Mouse (Mus musculus) midbrain, embryonic 12.5 days (tissue): ENCODE measurements at regions not wholly inside any gene's neighbourhood (a gene's known extent, or its start where the extent isn't known, plus 50 kb on each side); places are given as distances from the start of the nearest gene placed in this dataset.

ENCODE experiments used
- ATAC-seq: fragments of 200-750 bp; cut with Nextera tagmentation; 2 replicates; pipeline ENCODE4 v1.8.0; 2017; ENCODE audit warnings: low read depth, moderate TSS enrichment, moderate library complexity; ENCODE audit not compliant: low FRiP score
- H3K27ac ChIP-seq: fragments of 300-500 bp; sonication (generic); replicated peaks from 2 replicates; pipeline ENCODE4 v1.5.1; 2016; ENCODE audit warnings: mild to moderate bottlenecking
- H3K27me3 ChIP-seq: fragments of 300-500 bp; sonication (generic); 2 replicates; pipeline ENCODE4 v1.6.1; 2016; ENCODE audit warnings: mild to moderate bottlenecking
- H3K36me3 ChIP-seq: fragments of 300-500 bp; sonication (generic); 2 replicates; pipeline ENCODE4 v1.6.1; 2016
- H3K4me1 ChIP-seq: fragments of 300-500 bp; sonication (generic); 2 replicates; pipeline ENCODE4 v1.6.1; 2016
- H3K4me2 ChIP-seq: fragments of 300-500 bp; sonication (generic); replicated peaks from 2 replicates; pipeline ENCODE4 v1.6.1; 2016; ENCODE audit warnings: mild to moderate bottlenecking, moderate library complexity
- H3K4me3 ChIP-seq: fragments of 300-500 bp; sonication (generic); 2 replicates; pipeline ENCODE4 v1.5.1; 2016; ENCODE audit warnings: mild to moderate bottlenecking
- H3K9ac ChIP-seq: fragments of 300-500 bp; sonication (generic); replicated peaks from 2 replicates; pipeline ENCODE4 v1.6.1; 2016; ENCODE audit warnings: mild to moderate bottlenecking, moderate library complexity
- H3K9me3 ChIP-seq: fragments of 300-500 bp; sonication (generic); 2 replicates; pipeline ENCODE4 v1.6.1; 2016; ENCODE audit warnings: mild to moderate bottlenecking
- WGBS: fragments of 180-500 bp; shearing (Covaris S2); methylation state at CpG from one replicate; pipeline ENCODE4 v1.1.7; 2016; 5-methylcytosine and 5-hydroxymethylcytosine counted together

- Histone ChIP-seq H3K9me3 (no peaks in the 10 kb centered on the region), H3K36me3 (no peaks in the 10 kb centered on the region), H3K9ac (no peak overlapping the region), H3K4me1 (no peaks in the 10 kb centered on the region), H3K4me2 (no peak overlapping the region), H3K27me3 (no peaks in the 10 kb centered on the region), H3K4me3 (no peak overlapping the region), H3K27ac (no peak overlapping the region)
- no peak for ATAC-seq
- WGBS: 42% methylated on average over 4 of the region's 4 CpGs
These were observed 84.7 kb downstream of the Trim52 start for GRCm38 (mm10) chr14:106190721-106191120.

DNA sequence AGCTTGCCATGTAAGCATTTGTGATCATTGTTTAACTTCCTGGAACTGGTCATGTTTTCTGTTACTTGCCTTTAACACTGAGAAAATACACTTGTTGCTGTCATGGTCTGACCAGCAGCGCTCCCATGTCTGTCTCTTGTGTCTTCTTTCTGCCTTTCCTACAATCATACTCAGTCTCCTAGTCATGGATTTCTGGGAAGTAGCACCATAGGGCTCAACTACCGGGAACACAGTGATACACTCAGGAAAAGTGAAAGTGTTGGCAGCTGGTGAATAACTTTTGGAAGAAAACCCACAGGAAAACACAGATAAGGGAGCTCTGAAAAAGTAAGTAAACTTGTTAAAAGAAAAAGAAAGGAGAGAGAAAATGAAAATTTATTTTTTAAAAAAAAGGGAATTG, 87.6 kb downstream of the Trim52 start:
- WGBS: 84% methylated on average over 2 of the region's 2 CpGs
- H3K4me2 ChIP-seq: no peak overlapping the region
- ATAC-seq: no peak

GRCm38 (mm10) chr14:106194104-106194503, 88.1 kb downstream of the Trim52 start:
- Histone ChIP-seq H3K27me3 (no peaks in the 10 kb centered on the region), H3K4me1 (no peaks in the 10 kb centered on the region), H3K9me3 (no peaks in the 10 kb centered on the region), H3K4me3 (no peak overlapping the region), H3K4me2 (no peak overlapping the region), H3K27ac (no peak overlapping the region), H3K36me3 (no peaks in the 10 kb centered on the region), H3K9ac (no peak overlapping the region)
- no peak for ATAC-seq
- 84% methylated on average over 1 of the region's 1 CpGs for WGBS

More for the DNA sequence above, 87.6 kb downstream of the Trim52 start:
- no peaks in the 10 kb centered on the region for H3K36me3 ChIP-seq
- no peak overlapping the region for H3K4me3 ChIP-seq
- no peaks in the 10 kb centered on the region for H3K4me1 ChIP-seq
- no peak overlapping the region for H3K9ac ChIP-seq
- H3K27ac ChIP-seq: no peak overlapping the region
- H3K27me3 ChIP-seq: no peaks in the 10 kb centered on the region
- no peaks in the 10 kb centered on the region for H3K9me3 ChIP-seq

DNA sequence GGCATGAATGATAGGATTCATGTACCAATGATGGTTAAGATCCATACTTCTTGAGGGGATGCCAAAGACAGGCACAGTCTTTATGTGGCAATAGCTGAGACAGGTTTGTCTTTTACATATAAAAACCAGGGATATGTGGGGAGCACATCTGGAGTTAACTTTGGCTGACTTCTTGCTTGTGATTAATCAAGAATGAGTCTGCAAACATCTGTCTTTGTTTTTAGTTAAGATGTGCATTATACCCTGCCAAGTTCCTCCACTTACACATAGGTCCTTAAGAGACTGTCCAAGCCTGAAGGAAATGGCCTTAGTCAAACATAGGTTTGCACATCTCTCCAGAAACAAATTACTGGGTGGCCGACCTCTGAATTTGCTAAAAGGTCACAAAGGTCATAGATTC, 91.8 kb downstream of the Trim52 start:
- H3K9me3 ChIP-seq: no peaks in the 10 kb centered on the region
- H3K27me3 ChIP-seq: no peaks in the 10 kb centered on the region
- 77% methylated on average over 1 of the region's 1 CpGs for WGBS
- H3K4me1 ChIP-seq: no peaks in the 10 kb centered on the region
- no peak overlapping the region for H3K27ac ChIP-seq
- no peak overlapping the region for H3K4me2 ChIP-seq
- ATAC-seq: no peak
- no peak overlapping the region for H3K9ac ChIP-seq
- H3K4me3 ChIP-seq: no peak overlapping the region
- no peaks in the 10 kb centered on the region for H3K36me3 ChIP-seq

DNA sequence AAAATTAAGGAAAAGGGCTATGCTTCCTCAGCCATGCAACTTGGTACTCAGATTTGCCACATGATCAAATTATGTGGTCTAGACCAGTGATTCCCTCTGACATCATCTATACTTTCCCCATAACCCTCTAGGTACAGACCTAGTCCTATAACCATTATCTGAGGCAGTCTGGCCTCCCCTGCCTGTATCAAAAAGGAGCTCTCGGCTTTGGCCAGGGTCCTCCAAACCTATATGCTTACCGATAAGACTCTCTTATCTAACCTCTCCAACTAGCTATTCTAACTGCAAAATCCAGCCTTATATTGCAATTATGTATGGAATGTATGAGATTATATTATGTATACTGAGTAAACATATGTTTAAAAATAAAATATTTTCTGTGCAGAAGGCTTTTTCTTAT, 93.1 kb downstream of the Trim52 start:
- H3K4me2 ChIP-seq: no peak overlapping the region
- 78% methylated on average over 2 of the region's 2 CpGs for WGBS
- no peaks in the 10 kb centered on the region for H3K9me3 ChIP-seq
- no peaks in the 10 kb centered on the region for H3K36me3 ChIP-seq
- no peaks in the 10 kb centered on the region for H3K27me3 ChIP-seq
- H3K27ac ChIP-seq: no peak overlapping the region
- H3K9ac ChIP-seq: no peak overlapping the region
- no peak overlapping the region for H3K4me3 ChIP-seq
- ATAC-seq: no peak
- H3K4me1 ChIP-seq: no peaks in the 10 kb centered on the region

DNA sequence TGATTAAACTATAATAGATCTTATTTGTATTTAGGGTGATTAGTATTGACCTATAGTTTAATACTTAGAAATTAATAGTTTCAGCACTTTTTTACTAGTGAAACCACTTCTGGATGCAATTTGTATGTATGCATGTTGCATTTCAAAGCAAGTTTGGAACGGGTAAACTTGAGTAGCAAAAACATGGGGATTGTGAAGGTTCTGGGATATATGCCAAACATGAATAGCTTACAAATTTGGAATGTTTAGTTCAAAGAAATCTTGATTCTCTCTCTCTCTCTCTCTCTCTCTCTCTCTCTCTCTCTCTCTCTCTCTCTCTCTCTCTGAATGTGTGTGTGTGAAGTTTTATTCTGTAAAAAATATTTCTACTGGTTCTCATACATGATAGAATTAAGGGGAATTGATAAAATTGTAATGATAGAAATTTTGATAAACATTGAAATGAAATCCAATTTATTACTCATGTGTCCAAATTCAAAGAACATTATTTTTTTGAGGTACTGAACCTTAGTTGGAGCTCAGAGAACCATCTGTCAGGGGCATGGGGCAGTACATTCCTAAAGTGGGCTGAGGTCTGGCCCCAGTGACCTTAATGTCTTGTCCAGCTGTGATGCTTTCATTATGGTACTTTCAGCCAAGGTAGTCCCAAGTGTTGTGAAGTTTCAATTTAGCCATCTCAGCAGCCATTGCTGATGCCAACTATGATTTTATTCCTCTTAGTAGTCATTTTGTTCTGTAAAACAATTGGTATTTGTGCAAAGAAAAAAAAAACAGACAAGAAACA, 93.7 kb downstream of the Trim52 start:
- Histone ChIP-seq H3K4me2 (no peak overlapping the region), H3K36me3 (no peaks in the 10 kb centered on the region), H3K27me3 (no peaks in the 10 kb centered on the region), H3K27ac (no peak overlapping the region), H3K4me1 (no peaks in the 10 kb centered on the region), H3K4me3 (no peak overlapping the region), H3K9ac (no peak overlapping the region), H3K9me3 (no peaks in the 10 kb centered on the region)
- no peak for ATAC-seq
- WGBS: 75% methylated on average over 1 of the region's 1 CpGs

- no peak overlapping the region for H3K4me2 ChIP-seq
- H3K36me3 ChIP-seq: no peaks in the 10 kb centered on the region
- no peak overlapping the region for H3K4me3 ChIP-seq
- H3K27me3 ChIP-seq: no peaks in the 10 kb centered on the region
- 84% methylated on average over 2 of the region's 2 CpGs for WGBS
- H3K27ac ChIP-seq: no peak overlapping the region
- no peaks in the 10 kb centered on the region for H3K9me3 ChIP-seq
- H3K4me1 ChIP-seq: no peaks in the 10 kb centered on the region
- H3K9ac ChIP-seq: no peak overlapping the region
- no peak for ATAC-seq
These were observed 105.1 kb downstream of the Trim52 start for GRCm38 (mm10) chr14:106211062-106211461.

DNA sequence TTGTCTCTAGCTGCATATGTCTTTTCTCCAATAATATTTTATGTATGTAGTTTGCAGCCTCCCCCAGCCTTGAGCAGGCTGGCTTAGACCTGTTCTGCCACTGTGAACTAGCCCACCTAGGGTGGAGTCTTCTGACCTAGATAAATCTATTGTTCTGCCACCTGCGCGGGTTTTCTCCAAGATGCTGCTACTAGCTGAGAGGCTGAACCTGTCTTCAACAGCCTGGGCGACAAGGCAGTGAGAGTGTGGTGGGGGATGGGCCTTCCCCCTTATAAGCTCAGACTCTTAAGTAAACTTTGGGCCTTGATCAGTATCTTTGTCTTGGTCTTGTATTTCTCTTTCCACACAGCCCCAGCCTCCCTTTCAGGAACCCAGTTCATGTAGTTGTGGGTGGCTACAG, 111.7 kb downstream of the Trim52 start:
- Histone ChIP-seq H3K9ac (no peak overlapping the region), H3K4me1 (no peaks in the 10 kb centered on the region), H3K27me3 (no peaks in the 10 kb centered on the region), H3K4me2 (no peak overlapping the region), H3K36me3 (no peaks in the 10 kb centered on the region), H3K27ac (no peak overlapping the region), H3K4me3 (no peak overlapping the region), H3K9me3 (no peaks in the 10 kb centered on the region)
- ATAC-seq: no peak
- 86% methylated on average over 3 of the region's 3 CpGs for WGBS

- H3K36me3 ChIP-seq: no peaks in the 10 kb centered on the region
- ATAC-seq: no peak
These were observed 113.3 kb downstream of the Trim52 start for GRCm38 (mm10) chr14:106219293-106219797.

GRCm38 (mm10) chr14:106225401-106225800, 119.4 kb downstream of the Trim52 start:
- no peaks in the 10 kb centered on the region for H3K4me1 ChIP-seq
- H3K9ac ChIP-seq: no peak overlapping the region
- no peak overlapping the region for H3K4me3 ChIP-seq
- H3K9me3 ChIP-seq: no peaks in the 10 kb centered on the region
- H3K36me3 ChIP-seq: no peaks in the 10 kb centered on the region
- H3K4me2 ChIP-seq: no peak overlapping the region
- H3K27ac ChIP-seq: no peak overlapping the region
- ATAC-seq: no peak
- 70% methylated on average over 1 of the region's 1 CpGs for WGBS
- no peaks in the 10 kb centered on the region for H3K27me3 ChIP-seq

More at GRCm38 (mm10) chr14:106219293-106219797, 113.3 kb downstream of the Trim52 start:
- Histone ChIP-seq H3K4me3 (no peak overlapping the region), H3K4me2 (no peak overlapping the region), H3K27me3 (no peaks in the 10 kb centered on the region), H3K27ac (no peak overlapping the region), H3K4me1 (no peaks in the 10 kb centered on the region), H3K9me3 (no peaks in the 10 kb centered on the region), H3K9ac (no peak overlapping the region)
- 86% methylated on average over 5 of the region's 5 CpGs for WGBS

- Histone ChIP-seq H3K9ac (no peak overlapping the region), H3K4me3 (no peak overlapping the region), H3K27ac (no peak overlapping the region), H3K27me3 (no peaks in the 10 kb centered on the region), H3K9me3 (no peaks in the 10 kb centered on the region), H3K4me2 (no peak overlapping the region), H3K36me3 (no peaks in the 10 kb centered on the region), H3K4me1 (no peaks in the 10 kb centered on the region)
- 86% methylated on average over 5 of the region's 5 CpGs for WGBS
- no peak for ATAC-seq
These were observed 135.9 kb downstream of the Trim52 start for GRCm38 (mm10) chr14:106241721-106242405.

DNA sequence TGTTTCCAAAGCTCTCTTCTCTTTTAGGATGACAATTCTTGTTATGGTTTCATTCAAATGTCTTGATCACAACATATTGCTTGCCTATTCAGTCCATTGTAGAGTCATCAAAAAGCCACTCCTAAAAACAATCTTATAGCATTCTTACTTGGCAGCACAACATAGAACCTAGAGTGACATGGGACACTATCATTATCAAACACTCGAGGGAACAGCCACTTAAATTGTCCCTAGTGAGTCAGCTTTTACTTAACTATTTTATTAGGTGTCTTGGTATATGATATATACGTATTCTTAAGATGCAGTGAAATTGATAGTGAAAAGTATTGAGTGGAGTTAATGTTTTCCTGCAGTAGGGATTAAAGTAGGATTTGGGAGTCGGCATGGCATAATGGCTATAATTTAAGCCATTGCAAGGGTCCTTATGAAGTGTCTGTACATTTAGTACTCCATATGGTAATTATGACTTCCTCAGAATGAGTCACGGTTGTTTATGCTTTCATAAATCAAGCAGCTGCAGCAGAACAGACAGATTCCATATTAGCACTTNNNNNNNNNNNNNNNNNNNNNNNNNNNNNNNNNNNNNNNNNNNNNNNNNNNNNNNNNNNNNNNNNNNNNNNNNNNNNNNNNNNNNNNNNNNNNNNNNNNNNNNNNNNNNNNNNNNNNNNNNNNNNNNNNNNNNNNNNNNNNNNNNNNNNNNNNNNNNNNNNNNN, 153.6 kb downstream of the Trim52 start:
- H3K27me3 ChIP-seq: no peaks in the 10 kb centered on the region
- WGBS: 72% methylated on average over 4 of the region's 4 CpGs
- ATAC-seq: no peak

More for the DNA sequence above, 153.6 kb downstream of the Trim52 start:
- no peaks in the 10 kb centered on the region for H3K4me1 ChIP-seq
- H3K4me2 ChIP-seq: no peak overlapping the region
- no peak overlapping the region for H3K4me3 ChIP-seq
- H3K27ac ChIP-seq: no peak overlapping the region
- no peaks in the 10 kb centered on the region for H3K36me3 ChIP-seq
- H3K9ac ChIP-seq: no peak overlapping the region
- 0 out of 2 replicates have a peak, but pooled peaks cover 3% of the 10 kb centered on the region for H3K9me3 ChIP-seq
